Mouse (Mus musculus) c-Kit-positive CD71-positive TER-119-positive erythroid progenitor cells, embryonic 14.5 days (primary cell): ENCODE data around the gene Pxn.
"Not testable (repeated sequence)": the region's sequence is repeated elsewhere in the genome, so short reads cannot be mapped to it uniquely, and the experiment has no call there.

Experiments used
- DNase-seq: peaks from one replicate; pipeline ENCODE4 v3.0.0-alpha.2; 2013; ENCODE audit warnings: low spot score

Pxn gene

GRCm38 (mm10) chr5:115509321-115509761, 2.9 kb downstream of the Pxn start:
- no peak for DNase-seq

DNA sequence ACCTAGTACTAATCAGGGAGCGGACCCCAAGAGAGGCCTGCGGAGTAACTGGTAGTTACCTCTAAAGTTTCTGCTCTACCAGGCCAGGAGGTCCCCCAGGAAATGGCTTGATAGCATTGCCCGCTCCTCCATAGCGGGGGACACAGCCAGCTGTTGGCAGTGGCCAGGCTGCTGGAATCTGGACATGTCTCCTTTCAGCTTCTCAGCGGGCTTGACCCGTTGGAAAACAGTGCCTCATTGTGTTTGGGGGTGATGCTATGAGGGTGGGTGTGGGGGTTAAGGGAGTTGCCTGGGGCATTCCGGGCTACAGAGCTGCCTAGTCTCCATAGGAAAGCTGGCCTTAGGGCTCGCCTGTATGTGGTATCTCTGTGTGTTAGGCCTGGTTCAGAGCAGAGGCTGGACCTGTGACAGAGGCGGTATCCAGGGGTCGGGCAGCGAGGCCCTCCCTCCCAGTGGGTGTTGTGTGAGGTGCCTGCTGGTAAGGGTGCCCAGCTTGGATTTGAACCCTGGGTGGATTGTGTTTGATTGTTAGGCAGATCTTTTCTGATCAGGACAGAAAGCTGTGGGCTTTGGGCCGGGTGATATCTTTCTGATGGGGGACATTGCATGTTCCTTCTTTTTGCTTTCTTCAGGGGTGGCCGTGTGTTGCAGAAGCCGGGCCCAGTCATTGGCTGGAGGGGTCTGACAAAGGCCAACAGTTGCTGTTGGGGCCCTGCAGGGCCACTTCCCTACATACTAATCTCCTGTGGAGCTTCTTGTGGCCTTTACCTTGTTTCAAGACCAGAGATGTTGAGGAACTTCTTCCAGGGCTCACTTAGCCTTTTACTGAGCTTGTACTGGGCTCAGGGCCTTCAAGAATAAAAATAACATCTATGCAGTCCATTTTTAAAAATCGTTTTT, 3.6 kb downstream of the Pxn start:
- DNase-seq: no peak

GRCm38 (mm10) chr5:115512375-115512774, 5.9 kb downstream of the Pxn start:
- DNase-seq: no peak

- no peak for DNase-seq
Measured at GRCm38 (mm10) chr5:115513246-115513645, 6.8 kb downstream of the Pxn start.

- no peak for DNase-seq
Measured at GRCm38 (mm10) chr5:115513721-115514120, 7.2 kb downstream of the Pxn start.

DNA sequence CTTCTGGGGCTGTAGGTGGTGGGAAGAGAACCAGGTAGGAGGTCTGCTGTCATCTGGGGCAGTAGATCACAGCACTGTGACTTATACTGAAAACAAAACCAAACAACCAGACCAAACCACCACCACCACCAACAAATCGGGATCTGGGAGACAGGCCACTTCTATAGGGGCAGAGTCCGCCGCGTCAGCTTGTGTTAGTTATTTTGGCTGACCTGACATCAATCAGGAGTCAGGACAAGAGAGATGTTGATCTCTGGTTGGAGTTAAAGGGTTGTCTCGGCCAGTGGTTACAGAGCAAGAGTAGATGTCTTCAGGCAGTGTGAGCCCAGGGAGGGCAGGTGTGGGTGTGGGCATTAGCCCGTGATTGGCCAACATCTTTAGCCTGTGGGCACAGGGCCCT, 7.9 kb downstream of the Pxn start:
- no peak for DNase-seq

GRCm38 (mm10) chr5:115514896-115515587, 8.6 kb downstream of the Pxn start:
- no peak for DNase-seq

DNA sequence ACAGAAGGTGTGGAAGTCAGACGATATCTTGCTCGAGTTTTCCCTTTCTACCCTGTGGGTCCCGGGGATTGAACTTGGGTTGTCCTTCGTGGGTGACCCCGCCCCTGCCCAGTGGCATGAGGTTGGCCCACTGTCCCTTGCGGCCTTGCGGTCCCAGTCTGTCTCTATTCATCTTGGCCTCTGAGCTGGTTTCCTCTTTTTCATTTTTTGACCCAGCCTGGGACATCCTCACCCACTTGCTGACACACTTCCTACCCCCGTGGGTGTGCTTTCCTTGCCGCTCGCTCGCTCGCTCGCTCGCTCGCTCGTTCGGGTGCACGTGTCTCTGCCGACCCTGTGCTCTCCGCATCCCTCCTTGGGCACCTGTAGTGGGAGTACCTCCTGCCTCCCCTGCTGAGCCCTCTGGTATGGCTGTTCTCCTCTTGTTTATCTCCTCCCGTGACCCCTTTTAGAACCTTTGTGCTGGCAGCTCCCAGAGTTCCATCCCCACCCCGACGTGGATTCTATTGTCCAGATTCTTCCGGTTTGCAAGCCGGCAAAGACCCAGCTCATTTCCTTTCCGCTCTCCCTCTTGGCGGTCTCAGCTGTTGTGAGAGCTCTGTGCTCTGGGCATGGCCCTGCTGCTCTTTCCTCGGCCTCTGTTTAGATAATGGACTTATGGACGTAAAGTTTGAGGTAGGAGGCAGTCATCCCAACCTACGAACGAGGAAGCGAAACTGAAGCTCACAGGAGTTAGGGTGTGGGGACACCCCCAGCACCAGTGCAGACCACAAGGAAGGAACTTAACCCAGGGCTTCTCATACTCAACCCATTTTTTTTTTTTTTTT, 9.8 kb downstream of the Pxn start:
- DNase-seq: no peak

- no peak for DNase-seq
Measured at GRCm38 (mm10) chr5:115516908-115517307, 10.4 kb downstream of the Pxn start.

DNA sequence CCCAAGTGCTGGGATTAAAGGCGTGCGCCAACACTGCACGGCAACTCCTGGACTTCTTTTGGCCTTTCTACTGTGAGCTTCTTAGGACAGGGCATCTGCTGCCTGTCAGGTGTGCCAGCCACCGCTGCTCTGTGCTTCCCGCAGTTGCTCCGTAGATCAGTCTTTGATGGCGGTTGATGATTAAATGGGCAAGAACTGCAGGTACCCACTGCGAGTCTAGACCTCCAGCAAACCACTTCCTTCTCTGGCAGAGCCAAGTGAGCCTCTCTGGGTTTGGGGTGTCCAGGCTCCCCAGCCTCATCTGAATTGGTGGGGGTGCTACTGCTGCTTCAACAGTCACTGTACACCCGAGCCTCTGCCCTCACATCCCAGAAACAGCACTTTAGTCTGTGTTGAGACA, 11.0 kb downstream of the Pxn start:
- no peak for DNase-seq

- DNase-seq: not testable (repeated sequence)
Measured at GRCm38 (mm10) chr5:115518214-115518613, 11.7 kb downstream of the Pxn start.

DNA sequence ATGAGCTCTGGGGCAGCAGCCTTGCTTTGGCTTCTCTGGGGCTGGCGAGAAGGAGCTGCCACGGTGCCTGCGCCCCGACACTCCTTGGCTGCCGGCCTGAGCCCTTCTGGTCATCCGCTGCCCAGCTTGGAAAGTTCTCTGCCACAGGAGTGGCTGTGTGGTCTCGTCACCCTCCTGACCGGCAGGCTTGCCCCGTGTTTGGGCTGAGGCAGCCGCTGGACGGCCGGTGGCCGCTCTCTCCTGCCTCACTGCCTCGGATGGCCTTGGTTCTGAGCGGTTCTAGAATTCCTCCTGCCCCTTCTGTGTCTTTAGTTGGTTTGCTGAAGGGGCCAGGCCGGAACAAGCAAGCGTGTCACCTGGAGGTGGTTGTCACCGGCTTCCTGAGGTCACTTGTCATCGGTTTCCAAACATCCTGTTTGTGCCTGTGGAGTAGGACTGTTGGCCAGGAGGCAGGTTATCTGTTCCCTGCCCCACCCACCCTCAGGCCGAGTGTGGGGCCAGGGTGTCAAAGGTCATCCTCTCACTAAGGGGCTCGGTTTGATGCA, 13.9 kb downstream of the Pxn start:
- no peak for DNase-seq

- no peak for DNase-seq
Measured at GRCm38 (mm10) chr5:115521553-115522461, 15.3 kb downstream of the Pxn start.

GRCm38 (mm10) chr5:115522531-115522930, 16.1 kb downstream of the Pxn start:
- DNase-seq: no peak

GRCm38 (mm10) chr5:115522981-115523499, 16.6 kb downstream of the Pxn start:
- no peak for DNase-seq

GRCm38 (mm10) chr5:115523971-115524370, 17.5 kb downstream of the Pxn start:
- no peak for DNase-seq

DNA sequence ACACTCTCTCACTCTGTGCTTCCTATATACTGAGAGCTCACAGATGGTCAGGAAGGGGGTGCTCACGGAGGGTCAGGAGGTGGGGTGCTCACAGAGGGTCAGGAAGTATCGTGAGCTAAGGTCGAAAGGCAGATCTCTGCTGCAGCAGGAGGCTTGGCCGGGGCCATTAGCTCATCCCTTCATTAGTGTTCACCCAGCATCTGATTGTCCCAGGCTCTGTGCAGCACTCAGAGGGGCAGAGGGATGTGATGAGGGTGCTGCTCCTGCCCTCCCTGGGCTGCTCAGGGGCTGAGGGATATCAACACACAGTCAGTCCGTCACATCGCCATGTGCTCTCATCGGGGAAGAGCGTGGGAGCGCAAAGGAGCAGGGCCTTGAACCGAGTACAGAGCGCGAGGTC, 18.0 kb downstream of the Pxn start:
- no peak for DNase-seq

GRCm38 (mm10) chr5:115525416-115525815, 18.9 kb downstream of the Pxn start:
- no peak for DNase-seq

- DNase-seq: no peak
Measured at GRCm38 (mm10) chr5:115525943-115526342, 19.5 kb downstream of the Pxn start.

- DNase-seq: no peak
Measured at GRCm38 (mm10) chr5:115526456-115527202, 20.2 kb downstream of the Pxn start.
